Mouse (Mus musculus) B cell, adult 2 months (primary cell): ENCODE data around the gene Slc12a1.
A peak's percentile ranks its signal among the peaks of the same experiment; 100 is the strongest.

Experiments
- DNase-seq, 2 experiments: peaks; one replicate each; pipeline ENCODE4 v3.0.0; 2022

Gene Slc12a1

GRCm38 (mm10) chr2:125259230-125260120 lies 107.2 kb downstream of the Slc12a1 start:
- peak; percentile 18 to 33 for DNase-seq

GRCm38 (mm10) chr2:125260326-125260725 lies 108.0 kb downstream of the Slc12a1 start:
- DNase-seq, result no peak

- no peak for DNase-seq
These were observed 110.8 kb downstream of the Slc12a1 start for GRCm38 (mm10) chr2:125263056-125263455.

GRCm38 (mm10) chr2:125263753-125264152 lies 111.4 kb downstream of the Slc12a1 start:
- no peak for DNase-seq

- DNase-seq, result no peak
These were observed 116.6 kb downstream of the Slc12a1 start for GRCm38 (mm10) chr2:125268876-125269275.

GRCm38 (mm10) chr2:125275617-125276016 lies 123.3 kb downstream of the Slc12a1 start:
- DNase-seq, result no peak

- no peak for DNase-seq
These were observed 124.4 kb downstream of the Slc12a1 start for GRCm38 (mm10) chr2:125276692-125277091.

GRCm38 (mm10) chr2:125278474-125278873 lies 126.2 kb downstream of the Slc12a1 start:
- no peak for DNase-seq
